Mouse (Mus musculus) hindbrain, embryonic 16.5 days (tissue): ENCODE results near the gene Ccdc6. TPM values are rescaled to one million over a fixed set of nuclear protein-coding genes. Genes with fewer than 3 reads are reported as not detected.

Experiments used
- ATAC-seq: fragments of 200-750 bp; cut with Nextera tagmentation; 2 replicates; pipeline ENCODE4 v1.8.0; 2017; ENCODE audit warnings: moderate TSS enrichment, moderate library complexity
- H3K27ac ChIP-seq: fragments of 300-500 bp; sonication (generic); 2 replicates; pipeline ENCODE4 v1.5.1; 2014; ENCODE audit warnings: low read depth, mild to moderate bottlenecking, control low read depth, low read length, moderate library complexity
- H3K27me3 ChIP-seq: fragments of 300-500 bp; sonication (generic); replicated peaks from 2 replicates; pipeline ENCODE4 v1.6.1; 2014; ENCODE audit warnings: low read length; ENCODE audit not compliant: control insufficient read depth, insufficient read depth
- H3K36me3 ChIP-seq: fragments of 300-500 bp; sonication (generic); 2 replicates; pipeline ENCODE4 v1.6.1; 2014; ENCODE audit warnings: mild to moderate bottlenecking, low read length, moderate library complexity, mixed read lengths; ENCODE audit not compliant: control insufficient read depth, insufficient read depth
- H3K4me1 ChIP-seq: fragments of 300-500 bp; sonication (generic); 2 replicates; pipeline ENCODE4 v1.6.1; 2014; ENCODE audit warnings: low read depth, low read length; ENCODE audit not compliant: control insufficient read depth, insufficient read depth
- H3K4me2 ChIP-seq: fragments of 300-500 bp; sonication (generic); 2 replicates; pipeline ENCODE4 v1.6.1; 2014; ENCODE audit warnings: mild to moderate bottlenecking, low read length, control low read depth, moderate library complexity
- H3K4me3 ChIP-seq: fragments of 300-500 bp; sonication (generic); 2 replicates; pipeline ENCODE4 v1.5.1; 2014; ENCODE audit warnings: mild to moderate bottlenecking, low read length, control low read depth, moderate library complexity
- H3K9ac ChIP-seq: fragments of 300-500 bp; sonication (generic); 2 replicates; pipeline ENCODE4 v1.6.1; 2014; ENCODE audit warnings: low read depth, mild to moderate bottlenecking, control low read depth, low read length, moderate library complexity
- H3K9me3 ChIP-seq: fragments of 300-500 bp; sonication (generic); 2 replicates; pipeline ENCODE4 v1.6.1; 2014; ENCODE audit warnings: mild to moderate bottlenecking, low read length, moderate library complexity; ENCODE audit not compliant: control insufficient read depth
- WGBS: fragments of 180-500 bp; shearing (Covaris S2); extraction: QIAGEN DNeasy Blood & Tissue Kit; methylation state at CpG from one replicate; pipeline ENCODE4 v1.1.7; 2014; 5-methylcytosine and 5-hydroxymethylcytosine counted together
- polyA plus RNA-seq: library from polyadenylated mRNA; unstranded; fragments of >200 nt; fragmentation: Nextera tagmentation; extraction: Ambion mirVana; gene quantifications from 2 replicates; pipeline ENCODE4 v1.2.1, GENCODE M21; 2015

Gene Ccdc6
- polyA plus RNA-seq, 1 experiment from 2014 or later, result 18.6 TPM

DNA sequence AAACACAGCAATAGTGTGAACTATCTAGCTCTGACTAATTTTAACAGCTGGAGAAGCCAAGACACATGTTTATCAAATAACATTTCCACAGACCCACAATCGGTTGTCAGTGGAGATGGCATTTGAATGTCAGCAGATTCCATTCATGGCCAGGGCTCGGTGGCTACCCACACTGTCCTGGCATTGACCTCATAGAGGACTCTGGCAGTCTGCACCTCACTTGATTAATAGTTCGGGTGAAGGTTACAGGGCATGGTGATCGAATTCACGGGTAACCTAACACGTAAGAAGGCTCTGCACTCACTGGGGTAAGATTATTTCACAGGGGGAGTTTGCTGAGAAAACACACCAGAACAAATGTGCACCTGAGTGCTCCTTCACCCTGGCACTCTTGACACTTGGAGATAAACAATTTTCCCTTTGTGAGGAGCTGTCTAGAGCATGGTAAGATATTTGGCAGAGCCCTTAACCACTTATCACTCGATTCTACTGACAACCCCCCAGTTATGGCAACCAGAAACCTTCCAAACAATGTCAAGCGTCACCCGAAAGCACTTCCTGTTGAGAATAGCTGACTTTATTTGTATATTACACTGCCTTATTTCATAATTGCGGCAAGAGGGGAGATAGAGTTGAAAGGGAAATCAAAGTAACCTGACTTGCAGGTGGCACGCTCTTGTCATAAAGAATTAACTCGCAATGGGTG is 11.5 kb upstream of the Ccdc6 start:
- no peak overlapping the region for H3K9ac ChIP-seq
- no peak for ATAC-seq
- H3K27me3 ChIP-seq, result no peaks in the 10 kb centered on the region
- no peaks in the 10 kb centered on the region for H3K36me3 ChIP-seq
- H3K4me2 ChIP-seq, result no peak overlapping the region
- no peaks in the 10 kb centered on the region for H3K4me1 ChIP-seq
- 86% methylated on average over 12 of the region's 12 CpGs for WGBS
- no peaks in the 10 kb centered on the region for H3K9me3 ChIP-seq
- H3K27ac ChIP-seq, result no peak overlapping the region
- no peak overlapping the region for H3K4me3 ChIP-seq

DNA sequence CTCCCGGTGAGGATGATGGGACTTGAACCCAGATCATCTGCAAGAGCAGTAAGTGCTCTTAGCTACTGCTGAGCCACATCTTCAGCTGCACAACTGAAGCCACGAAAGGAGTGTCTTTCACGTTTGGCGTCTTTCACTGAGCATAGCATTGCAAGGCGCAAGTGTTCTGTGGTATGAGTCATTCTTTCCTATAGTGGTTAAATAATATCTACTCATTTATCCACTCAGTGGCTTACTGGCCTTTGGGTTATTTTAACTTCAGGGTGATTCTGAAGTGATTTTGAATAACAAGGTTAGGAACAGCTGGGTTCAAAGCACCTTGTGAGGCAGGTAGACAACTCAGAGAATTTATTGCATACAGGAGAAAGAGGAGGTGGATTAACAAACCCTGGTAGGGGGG is 8.1 kb upstream of the Ccdc6 start:
- WGBS, result 96% methylated on average over 5 of the region's 5 CpGs
- Histone ChIP-seq H3K27me3 (no peaks in the 10 kb centered on the region), H3K36me3 (no peaks in the 10 kb centered on the region), H3K27ac (no peak overlapping the region), H3K4me1 (no peaks in the 10 kb centered on the region), H3K9ac (no peak overlapping the region), H3K9me3 (no peaks in the 10 kb centered on the region), H3K4me3 (no peak overlapping the region), H3K4me2 (no peak overlapping the region)
- no peak for ATAC-seq

DNA sequence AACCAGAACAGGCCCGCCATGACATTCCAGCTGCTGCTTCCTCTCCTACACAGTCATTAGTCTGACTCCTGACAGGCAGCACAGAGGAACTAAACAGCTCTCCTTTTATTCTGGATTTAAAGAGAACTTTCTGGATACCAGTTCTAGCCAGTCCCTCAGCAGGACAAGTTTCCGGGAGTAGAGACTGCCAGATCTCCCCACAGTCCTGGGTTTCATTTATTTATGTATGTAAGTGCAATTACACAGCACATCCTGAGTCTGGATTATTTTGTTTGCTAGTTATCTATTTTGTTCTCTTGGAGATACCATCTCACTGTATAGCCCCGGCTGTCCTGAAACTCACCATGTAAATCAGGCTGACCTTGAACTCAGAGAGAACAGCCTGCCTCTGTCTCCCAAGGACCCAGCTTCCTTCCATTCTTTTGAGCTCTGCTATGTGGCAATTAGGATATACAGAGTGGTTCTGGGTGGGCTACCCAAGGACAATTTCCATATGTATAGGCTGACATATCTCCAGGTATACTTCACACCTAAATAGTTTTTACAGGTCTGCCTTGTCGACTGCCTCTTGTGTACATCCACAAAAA is 5.0 kb upstream of the Ccdc6 start:
- peaks cover 8% of the 10 kb centered on the region for H3K4me1 ChIP-seq
- ATAC-seq, result no peak
- H3K9ac ChIP-seq, result no peak overlapping the region
- H3K27ac ChIP-seq, result no peak overlapping the region
- H3K9me3 ChIP-seq, result no peaks in the 10 kb centered on the region
- no peak overlapping the region for H3K4me3 ChIP-seq
- WGBS, result 81% methylated on average over 4 of the region's 4 CpGs
- H3K36me3 ChIP-seq, result no peaks in the 10 kb centered on the region
- H3K27me3 ChIP-seq, result no peaks in the 10 kb centered on the region
- no peak overlapping the region for H3K4me2 ChIP-seq

DNA sequence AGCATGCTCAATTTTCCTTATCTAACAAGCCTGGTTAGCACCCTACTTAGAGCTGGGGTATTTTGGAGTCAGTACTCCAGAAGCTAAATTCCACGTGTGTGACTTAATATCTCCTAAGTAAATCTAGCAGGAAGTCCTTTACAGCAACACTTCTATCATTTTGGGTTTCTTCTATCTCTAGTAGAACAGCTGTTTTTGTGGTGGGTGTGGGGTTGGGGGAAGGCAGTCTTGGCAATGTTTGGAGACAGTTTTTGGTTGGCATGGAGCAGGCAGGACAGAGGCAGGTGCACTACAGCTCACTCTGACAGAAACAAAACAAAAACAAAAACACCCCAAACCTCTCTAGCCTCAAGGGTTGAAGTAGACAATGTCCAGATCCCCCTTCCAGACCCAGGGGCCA is 3.1 kb upstream of the Ccdc6 start:
- no peak overlapping the region for H3K4me3 ChIP-seq
- ATAC-seq, result no peak
- no peaks in the 10 kb centered on the region for H3K36me3 ChIP-seq
- H3K4me1 ChIP-seq, result peaks cover 9% of the 10 kb centered on the region
- H3K27me3 ChIP-seq, result no peaks in the 10 kb centered on the region
- no peaks in the 10 kb centered on the region for H3K9me3 ChIP-seq
- H3K27ac ChIP-seq, result no peak overlapping the region
- WGBS, result 82% methylated on average over 1 of the region's 1 CpGs
- no peak overlapping the region for H3K4me2 ChIP-seq
- no peak overlapping the region for H3K9ac ChIP-seq

DNA sequence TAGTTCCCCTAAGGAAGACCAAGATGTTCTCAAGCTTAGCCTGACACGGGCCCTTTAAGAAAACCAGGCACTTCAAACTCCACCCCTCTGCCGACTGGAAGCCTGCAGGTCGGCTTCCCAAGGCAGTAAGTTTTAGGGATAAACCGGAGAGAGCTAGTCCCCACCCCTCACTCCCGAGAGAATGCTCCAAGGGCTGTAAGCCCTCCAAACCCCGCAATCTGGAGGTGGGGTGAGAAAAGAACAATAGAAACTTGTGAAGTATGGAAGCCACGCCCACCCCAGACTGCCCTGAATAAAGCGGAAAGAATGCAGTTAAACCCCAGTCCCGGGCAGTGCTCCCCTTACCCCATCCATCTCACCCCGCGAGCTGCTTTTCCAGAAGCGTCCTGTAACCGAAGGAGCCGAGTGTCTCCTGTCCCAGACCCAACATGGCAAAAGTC is 1.9 kb upstream of the Ccdc6 start:
- WGBS, result 0% methylated on average over 14 of the region's 14 CpGs
- ATAC-seq, result no peak
- no peaks in the 10 kb centered on the region for H3K36me3 ChIP-seq
- no peaks in the 10 kb centered on the region for H3K27me3 ChIP-seq
- peak overlapping the region; percentile 75 for H3K4me2 ChIP-seq
- H3K9ac ChIP-seq, result peak overlapping the region; percentile 53
- H3K27ac ChIP-seq, result peak overlapping the region; percentile 56
- H3K4me3 ChIP-seq, result peak overlapping the region; percentile 55
- no peaks in the 10 kb centered on the region for H3K9me3 ChIP-seq
- H3K4me1 ChIP-seq, result peaks cover 20% of the 10 kb centered on the region

DNA sequence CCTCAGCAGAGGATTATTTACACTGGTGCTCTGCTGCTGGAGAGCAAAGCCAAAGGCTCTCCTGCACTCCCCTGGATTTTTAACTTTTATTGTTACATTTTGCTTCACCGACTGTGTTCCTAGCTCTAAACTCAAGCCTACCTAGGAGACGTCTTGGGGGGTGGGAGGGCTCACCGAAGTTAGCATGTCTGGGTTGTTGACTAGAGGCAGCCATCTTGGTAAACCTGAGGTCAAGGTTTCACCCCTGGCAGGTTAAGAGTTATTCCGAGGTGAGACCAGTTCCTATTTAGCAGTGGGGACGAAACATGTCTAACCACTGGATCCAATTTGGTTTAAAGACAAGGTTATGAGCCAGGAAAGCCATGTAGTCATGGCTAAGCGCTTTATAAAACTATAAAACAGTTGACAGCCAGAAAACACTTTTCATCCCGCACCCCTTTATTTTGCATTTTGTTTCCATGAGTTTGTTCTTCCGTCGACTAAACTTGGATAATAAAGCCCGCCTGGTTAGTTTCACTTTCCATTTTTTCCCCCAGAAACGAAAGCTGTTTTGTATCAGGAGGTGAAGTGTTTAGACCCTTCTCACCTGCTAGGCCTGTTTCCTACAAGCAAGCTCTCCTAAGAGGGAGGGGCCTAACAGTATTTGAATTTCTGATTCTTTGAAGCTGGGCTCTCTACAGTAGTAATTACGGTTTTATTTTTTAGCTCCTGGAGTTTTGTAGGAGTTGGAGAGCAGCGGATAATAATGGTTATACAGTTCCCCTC is 1.2 kb upstream of the Ccdc6 start:
- Histone ChIP-seq H3K9ac (no peak overlapping the region), H3K27ac (peak overlapping the region; percentile 36)

DNA sequence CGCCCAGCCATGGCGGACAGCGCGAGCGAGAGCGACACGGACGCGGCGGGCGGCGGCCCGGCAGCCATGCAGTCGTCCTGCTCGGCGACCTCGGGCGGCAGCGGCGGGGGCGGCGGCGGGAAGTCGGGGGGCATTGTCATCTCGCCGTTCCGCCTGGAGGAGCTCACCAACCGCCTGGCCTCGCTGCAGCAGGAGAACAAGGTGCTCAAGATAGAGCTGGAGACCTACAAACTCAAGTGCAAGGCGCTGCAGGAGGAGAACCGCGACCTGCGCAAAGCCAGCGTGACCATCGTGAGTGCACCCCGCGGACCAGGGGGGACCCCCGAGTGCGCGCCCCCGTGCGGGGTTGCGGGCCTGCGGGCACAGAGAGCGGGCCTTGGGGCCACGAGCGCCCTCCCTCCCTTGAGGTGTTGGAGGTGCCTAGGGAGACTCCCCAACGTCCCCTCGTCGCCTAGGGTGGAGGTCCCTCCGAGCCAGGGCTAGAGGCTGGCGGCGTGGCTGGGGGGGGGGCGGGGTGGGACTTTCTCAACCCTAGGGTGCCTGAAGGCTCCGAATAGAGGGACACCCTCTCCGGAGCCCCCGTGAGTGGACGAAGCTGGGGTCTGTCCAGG is 475 bp downstream of the Ccdc6 start:
- Histone ChIP-seq H3K4me2 (peak overlapping the region; percentile 57), H3K27me3 (no peaks in the 10 kb centered on the region), H3K4me1 (peaks cover 20% of the 10 kb centered on the region), H3K4me3 (peak overlapping the region; percentile 81), H3K9ac (peak overlapping the region; percentile 89), H3K27ac (peak overlapping the region; percentile 80), H3K36me3 (no peaks in the 10 kb centered on the region), H3K9me3 (no peaks in the 10 kb centered on the region)
- 0% methylated on average over 25 of the region's 58 CpGs for WGBS
- peak; percentile 15 for ATAC-seq

More for the DNA sequence above, 1.2 kb upstream of the Ccdc6 start:
- Histone ChIP-seq H3K4me3 (peak overlapping the region; percentile 55), H3K9me3 (no peaks in the 10 kb centered on the region), H3K36me3 (no peaks in the 10 kb centered on the region), H3K4me1 (peaks cover 20% of the 10 kb centered on the region), H3K27me3 (no peaks in the 10 kb centered on the region), H3K4me2 (peak overlapping the region; percentile 75)
- no peak for ATAC-seq
- 20% methylated on average over 13 of the region's 13 CpGs for WGBS

DNA sequence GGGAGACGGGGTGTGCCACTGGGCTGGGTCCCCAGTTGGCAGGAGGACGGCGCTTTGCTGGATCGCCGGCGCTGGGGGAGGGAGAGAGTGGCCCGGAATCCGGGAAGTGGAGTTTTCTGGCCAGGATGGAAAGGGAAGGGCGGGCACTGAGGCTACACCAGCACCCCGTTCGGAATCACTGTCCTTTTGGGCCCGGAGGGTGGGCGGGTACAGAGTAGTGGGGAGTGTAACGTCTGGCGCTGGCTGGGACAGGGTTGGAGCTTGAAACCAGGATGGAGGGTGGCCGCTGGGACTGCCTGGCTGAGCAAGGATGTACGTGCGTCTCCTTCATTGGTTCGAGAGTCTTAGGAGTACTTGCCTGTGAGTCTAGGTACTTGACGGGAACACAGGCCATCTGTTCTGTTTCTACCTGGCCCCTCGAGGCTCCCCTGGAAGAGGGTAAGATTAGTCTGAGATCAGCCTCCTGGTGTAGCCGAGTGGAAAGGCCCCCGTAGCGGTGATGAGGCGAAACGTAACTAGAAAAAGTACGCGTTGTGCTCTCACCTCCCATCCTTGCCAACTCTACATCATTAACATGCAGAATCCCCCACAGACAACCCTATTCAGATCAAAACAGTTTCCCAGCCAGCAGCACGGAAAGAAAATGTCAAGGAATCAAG is 1.1 kb downstream of the Ccdc6 start:
- Histone ChIP-seq H3K4me2 (peak overlapping the region; percentile 57), H3K4me3 (peak overlapping the region; percentile 81), H3K27me3 (no peaks in the 10 kb centered on the region), H3K9ac (peak overlapping the region; percentile 89), H3K4me1 (peaks cover 20% of the 10 kb centered on the region), H3K9me3 (no peaks in the 10 kb centered on the region), H3K36me3 (no peaks in the 10 kb centered on the region), H3K27ac (peak overlapping the region; percentile 80)
- ATAC-seq, result peak; percentile 61
- WGBS, result under 1% methylated on average over 29 of the region's 29 CpGs
